Mouse (Mus musculus) liver (tissue): ENCODE measurements around the gene Clec4g.
A peak's percentile ranks its signal among the peaks of the same experiment; 100 is the strongest.
"Not testable (repeated sequence)": the region's sequence is repeated elsewhere in the genome, so short reads cannot be mapped to it uniquely, and the experiment has no call there.

Experiments
- DNase-seq: peaks from one replicate; pipeline ENCODE4 v3.0.0-alpha.2; 2020; ENCODE audit warnings: mixed read lengths

Clec4g gene

DNA sequence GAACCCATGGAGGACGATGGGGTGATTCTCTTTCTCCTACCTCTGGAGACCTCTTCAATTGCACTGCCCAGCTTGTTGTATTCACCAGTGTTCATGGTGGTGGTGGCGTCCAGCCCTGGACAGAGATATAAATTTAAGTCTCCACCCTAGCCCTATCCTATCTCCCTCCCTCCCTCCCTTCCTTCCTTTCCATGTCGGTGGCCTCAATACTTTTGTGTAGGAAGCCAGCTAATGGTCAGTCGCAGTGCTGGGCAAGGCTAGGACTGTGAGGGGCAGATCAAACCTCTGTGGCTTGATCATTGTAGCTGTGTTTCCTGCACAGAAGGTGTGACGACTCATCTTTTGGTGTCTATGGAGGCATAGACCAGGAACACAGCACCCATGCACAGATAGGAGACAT is at the start of gene Clec4g:
Gene Clec4g, minus strand, starts transcription at position 101 of the 400 bp plus-strand sequence.
- DNase-seq, result no peak

DNA sequence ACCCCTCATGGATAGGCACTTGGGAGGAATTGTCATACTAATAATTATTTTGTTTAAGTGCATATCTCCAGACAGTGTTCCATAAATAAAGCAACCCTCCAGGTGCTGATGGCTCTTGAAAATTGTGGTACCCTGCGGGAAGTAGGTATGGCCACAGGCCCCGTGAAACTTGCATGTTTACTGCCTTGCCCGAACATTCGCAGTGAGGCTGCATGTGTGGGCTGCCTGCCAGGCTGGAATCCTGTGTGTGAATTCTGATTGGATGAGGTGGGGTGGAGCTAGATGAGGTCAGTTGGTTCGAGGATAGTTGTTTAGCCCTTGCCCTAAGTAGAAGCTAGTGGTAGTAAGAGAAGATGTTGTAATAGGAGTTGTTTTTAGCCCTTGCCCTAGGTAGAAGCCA is 48.2 kb upstream of the Clec4g start:
- not testable (repeated sequence) for DNase-seq

DNA sequence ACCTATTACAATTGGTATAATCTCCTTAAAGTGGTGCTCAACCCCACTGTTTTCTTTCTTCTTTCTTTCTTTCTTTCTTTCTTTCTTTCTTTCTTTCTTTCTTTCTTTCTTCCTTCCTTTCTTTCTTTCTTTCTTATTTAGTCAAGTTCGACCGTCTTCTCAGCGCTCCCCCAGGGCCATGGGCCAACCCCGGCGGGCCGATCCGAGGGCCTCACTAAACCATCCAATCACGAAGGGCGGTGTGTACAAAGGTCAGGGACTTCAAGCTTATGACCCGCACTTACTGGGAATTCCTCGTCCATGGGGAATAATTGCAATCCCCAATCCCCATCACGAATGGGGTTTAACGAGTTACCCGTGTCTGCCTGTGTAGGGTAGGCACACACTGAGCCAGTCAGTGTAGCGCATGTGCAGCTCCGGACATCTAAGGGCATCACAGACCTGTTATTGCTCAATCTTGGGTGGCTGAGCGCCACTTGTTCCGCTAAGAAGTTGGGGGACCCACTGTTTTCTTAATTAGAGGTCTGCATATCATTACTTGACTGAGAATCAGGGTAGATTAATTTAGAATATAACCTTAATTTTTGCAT is 33.9 kb upstream of the Clec4g start:
- DNase-seq, result peak; percentile 98

DNA sequence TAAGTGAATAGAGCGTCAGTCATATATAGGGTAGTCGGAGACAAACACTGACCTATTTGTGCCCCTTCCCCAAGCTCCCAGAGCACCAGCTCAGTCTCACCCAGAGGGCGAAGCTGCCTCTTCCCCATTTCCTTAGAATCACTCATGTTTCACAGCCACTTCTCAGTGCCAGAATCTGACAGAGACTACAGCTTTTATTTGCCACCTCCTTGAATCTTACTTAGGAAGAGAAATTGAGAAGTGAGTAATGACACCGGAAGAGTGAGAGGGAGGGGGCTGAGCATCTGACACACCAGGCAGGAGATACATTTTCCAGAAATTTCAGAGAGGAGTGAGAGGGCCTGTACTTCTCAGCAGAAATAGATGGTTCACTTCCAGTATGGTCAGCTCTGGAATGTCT is 28.3 kb upstream of the Clec4g start, which contains the start of gene Cd209a:
Gene Cd209a, minus strand, starts transcription at position 224 of the 400 bp plus-strand sequence.
- no peak for DNase-seq

DNA sequence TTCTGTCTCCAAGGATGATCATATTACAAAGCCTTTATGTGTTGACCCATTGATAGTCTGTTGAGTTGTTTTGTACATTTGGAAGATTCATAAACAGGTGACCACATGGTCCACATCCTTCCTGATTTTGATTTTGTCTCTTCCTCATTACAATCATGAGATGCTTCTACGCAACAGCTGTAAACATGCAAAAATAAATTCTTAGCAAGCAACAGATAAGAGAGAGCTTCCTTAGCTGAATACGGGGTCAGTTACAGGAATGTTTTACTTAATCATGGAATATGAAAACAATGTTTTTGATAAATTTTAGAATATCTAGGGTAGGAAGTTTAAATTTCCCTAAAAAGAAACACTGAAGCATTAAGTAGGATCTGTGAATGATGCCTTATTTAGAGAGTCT is 16.5 kb upstream of the Clec4g start:
- no peak for DNase-seq

DNA sequence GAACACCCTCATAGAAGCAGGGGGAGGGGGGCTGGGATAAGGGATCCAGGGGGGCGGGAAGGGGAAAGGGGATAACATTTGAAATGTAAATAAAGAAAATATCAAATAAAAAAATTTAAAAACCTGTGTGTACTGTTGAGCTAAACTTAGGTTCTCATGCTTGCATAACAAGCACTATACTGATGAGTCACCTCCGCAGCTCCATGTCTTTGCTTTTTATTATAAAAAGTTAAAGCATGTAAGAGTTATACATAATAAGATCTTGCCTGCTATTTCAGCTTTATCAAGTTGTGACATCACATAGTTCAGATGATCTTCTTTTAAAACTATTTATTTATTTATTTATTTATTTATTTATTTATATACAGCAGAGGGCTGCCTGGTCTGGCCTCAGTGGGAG is 15.1 kb upstream of the Clec4g start:
- DNase-seq, result no peak

DNA sequence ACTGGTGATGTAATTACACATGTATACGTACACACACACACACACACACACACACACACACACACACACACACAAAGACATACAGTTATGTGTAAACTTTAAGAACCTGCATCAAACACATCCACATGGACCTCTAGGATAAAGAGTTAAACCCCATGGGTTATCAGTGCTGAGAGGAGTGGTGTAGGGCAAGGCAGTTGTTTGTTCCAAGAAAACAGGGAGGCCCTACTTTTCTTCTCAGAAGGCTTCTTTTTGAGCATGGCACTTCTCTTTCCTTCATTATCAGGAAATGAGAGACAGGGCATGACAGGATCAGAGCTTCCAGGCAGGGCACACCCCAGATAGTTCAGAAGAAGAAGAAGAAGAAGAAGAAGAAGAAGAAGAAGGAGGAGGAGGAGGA is 13.6 kb upstream of the Clec4g start:
- peak; percentile 34 for DNase-seq

DNA sequence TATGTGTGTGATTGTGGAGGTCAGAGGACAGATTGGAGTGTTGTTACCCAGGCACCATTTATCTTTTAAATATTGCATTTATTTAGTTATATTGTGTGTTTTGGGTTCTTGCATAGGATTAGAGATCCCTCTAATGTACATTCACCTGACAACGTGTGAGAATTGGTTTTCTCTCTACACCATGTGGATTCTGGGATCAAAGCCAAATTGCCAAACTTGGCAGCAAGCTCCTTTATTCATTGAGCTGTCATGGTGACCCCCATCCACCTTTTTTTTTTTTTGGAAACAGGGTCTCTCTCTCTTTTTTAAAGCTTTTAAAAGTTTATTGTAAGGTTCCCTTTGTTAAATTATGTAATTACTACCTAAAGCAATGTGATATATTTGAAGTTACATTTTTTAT is 590 bp upstream of the Clec4g start:
- DNase-seq, result no peak

DNA sequence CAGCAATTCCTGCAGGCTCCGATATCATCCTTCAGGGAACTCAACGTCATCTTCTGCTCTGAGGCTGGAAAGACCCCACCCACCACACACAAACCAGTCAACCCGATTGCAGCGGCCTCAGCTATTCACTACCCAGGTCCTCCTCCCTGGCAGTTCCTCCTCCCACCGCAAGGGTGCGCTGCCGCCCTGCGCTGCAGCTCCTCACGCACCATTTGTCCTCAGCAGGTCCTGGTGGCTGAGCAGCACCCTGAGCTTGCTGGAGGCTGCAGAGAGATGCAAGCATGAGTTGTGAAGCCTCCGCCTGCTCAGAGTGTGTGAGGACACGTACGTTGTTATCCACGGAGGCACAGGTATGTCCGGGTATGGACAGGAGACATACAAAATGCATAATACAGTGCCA is 1.9 kb downstream of the Clec4g start:
- DNase-seq, result peak; percentile 79

DNA sequence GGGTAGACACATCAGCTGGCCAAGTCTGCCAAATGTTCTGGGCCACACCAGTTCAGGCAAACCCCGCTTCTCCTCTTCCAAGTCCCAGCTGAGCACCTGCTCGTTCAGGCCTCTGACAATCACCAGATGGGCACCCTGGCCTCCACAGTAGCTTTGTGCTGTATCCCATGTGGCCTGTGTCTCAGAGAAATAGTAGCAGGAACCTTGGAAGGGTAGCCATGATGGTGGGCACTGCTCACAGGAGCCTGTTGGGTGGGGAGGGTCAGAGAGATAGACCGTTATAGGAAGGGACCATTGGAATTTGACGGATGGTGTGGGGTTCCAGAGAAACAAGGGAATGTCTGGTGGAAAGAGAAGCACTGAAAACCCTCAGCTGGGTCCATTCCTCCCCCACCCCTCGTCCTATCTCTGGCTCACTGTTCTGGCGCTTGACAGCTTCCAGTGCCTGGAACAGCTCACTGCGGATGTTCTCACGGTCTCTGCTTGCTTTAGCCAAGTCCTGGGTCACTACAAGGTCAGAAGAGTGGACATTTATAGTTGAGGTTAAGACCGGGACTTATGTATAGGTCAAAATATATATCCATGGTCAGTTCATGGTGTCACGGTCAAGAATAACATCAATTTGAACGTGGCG is 3.0 kb downstream of the Clec4g start:
- DNase-seq, result no peak

DNA sequence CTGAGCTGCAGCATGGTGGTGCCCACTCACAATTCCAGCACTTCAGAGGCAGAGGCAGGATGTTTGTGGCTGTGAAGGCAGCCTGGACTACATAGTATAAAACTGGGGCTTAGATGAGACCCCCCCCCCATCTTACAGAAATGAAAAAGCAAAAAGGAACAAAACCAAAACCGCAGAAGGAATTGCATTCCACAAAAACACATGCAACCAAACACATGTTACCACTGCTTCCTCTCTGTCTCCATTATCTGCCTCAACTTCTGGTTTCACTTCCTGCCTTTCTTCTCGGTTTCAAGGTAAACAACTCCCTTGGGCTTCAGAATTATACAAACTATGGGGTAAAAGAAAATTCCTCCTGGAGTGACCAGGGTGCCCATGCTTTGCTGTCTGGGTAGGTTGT is 8.8 kb downstream of the Clec4g start:
- no peak for DNase-seq

DNA sequence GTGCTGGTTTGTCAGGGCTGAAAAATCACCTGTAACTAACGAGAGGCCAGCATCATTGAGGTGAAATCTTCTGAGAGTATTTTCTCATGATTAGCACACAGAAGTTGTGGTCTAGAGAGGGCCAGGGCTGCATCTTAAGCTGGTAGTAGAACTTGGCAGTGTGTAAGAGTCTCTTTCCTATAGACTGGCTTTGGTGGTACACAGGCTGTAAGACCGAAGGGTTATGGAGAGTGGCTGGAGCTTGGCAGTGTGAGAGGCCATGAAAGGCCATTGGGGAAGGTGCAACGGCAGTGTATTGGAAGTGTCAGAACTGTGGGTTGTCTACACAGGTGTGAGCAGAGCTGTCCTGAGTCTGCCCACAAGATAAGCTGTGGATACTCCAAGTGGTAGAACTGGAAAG is 10.1 kb downstream of the Clec4g start:
- no peak for DNase-seq

DNA sequence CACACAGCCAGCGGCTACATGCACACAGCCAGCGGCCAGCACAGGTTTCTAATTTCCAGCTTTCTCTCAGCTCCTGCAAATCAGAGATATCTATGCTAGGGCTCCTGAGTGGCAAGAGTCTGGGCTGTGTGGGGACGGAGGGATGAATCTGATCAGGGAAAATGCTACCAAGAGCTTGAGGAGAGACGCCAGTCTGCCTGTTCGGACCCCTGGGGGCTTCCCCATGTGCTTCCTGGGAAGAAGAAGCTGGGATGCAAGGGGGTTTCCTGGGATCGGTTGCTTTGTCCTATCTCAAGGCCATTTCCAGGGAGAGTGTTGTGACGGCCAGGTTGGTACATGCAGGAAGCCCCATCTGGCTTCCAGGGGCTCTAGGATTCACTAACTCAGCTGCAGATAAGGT is 12.8 kb downstream of the Clec4g start:
- DNase-seq, result no peak

DNA sequence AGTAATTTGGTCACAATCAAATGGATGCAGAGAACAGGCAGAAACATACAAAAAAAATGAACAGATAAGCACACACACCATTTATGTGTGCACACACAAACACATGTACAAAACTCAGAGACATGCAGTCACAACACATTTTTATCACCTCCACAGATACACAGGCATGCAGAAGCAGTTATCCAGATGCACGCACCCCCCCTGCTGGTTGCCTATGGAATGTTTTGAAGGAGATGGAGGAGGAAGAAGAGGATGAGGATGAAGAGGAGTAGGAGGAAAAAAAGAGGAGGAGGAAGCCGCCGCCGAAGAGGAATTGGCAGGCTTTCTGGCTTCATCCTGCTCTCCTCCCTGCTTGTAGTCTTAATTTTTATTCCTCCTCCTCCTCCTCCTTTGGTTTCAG is 14.7 kb downstream of the Clec4g start:
- DNase-seq, result peak; percentile 46

DNA sequence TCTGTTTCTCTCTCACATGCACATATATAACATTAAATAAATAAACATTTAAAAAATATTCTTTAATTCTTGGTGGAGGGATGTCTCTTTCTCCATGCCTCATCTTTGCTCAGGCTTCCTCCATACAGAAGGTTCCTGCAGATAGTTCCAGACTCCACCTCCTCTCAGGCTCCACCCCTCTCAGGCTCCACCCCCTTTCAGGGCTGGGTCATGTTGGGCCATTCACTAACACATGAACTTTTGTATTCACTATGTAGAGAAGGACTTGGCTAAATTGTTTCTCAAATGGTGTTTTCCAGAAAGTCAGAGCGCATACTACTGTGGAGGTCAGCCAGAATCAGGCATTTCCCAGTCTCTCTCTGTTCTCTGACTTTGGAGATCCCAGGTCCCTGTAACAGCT is 19.0 kb downstream of the Clec4g start:
- peak; percentile 47 for DNase-seq

DNA sequence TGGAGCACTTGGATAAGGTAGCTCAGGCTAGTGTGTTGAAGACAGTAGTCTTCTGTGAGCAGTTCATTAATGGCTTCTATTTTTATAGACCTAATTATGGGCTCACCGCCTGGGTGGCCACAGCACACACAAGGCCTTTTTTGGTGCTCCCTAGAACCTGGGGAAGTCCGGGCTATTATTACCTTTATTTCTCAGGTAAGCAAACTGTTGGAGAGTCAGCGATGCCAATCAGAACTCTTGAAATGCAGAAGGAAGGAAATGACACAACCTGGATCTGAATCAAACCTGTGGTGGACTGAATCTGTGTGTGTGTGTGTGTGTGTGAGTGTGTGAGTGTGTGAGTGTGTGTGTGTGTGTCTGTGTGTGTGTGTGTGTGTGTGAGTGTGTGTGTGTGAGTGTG is 26.3 kb downstream of the Clec4g start, which contains the start of gene Fcer2a:
Gene Fcer2a, minus strand, starts transcription at position 55 of the 400 bp plus-strand sequence.
- DNase-seq, result no peak

DNA sequence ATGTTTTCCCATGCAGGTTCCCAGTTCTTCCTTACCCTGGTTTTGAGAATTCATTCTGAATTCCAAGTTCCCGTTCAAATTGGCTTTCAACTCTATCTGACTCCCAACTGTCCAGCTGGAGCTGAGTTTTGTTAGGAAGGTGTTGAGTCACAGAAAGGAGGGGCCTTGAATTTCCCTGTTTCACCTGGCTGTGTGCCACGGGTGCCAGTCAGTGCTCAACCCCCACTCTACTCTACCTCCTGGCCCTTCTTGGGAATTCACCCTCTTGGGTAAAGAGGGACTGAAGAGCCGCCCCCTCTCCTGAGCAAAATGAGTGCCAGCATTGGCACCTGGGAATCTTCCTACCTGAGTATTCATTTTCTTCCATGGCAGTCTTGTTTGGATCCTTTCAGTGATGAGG is 29.7 kb downstream of the Clec4g start:
- DNase-seq, result no peak

DNA sequence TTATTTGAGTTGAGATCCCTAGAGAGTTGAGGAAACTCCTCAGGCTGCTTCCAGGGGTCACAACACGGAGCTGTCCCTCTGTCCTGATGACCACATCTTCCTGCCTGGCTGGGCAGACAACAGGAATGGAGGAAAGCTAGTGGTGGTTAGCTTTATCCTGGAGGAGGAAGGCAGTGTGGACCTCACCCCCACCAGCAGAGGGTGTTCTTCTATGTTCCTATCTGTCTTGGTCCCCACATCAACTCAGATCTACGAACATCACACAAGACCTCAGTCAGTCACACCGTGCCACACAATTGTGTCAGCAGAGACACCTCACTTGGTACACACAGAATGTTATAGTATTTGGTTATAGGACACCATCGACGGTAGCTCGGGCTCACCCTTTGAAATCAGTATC is 32.9 kb downstream of the Clec4g start:
- DNase-seq, result no peak

DNA sequence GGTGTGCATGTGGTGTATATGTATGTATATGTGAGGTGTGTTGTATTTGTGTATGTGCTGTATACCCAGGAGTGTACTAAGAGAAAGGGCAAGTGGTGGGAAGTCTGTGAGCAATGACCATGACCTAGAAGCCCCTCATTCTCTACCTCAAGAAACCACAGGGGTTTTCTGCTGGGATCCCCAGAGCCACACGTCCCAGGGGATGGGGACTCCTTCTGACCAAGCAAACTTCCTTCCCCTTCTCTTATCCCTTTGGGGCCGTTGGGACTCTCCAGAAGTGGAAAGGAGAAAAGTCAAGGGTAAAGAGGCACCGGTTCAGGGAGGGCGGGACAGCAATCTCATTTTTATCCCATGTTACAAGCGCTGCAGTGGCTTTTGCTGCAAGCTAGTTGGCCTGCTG is 35.0 kb downstream of the Clec4g start:
- no peak for DNase-seq

DNA sequence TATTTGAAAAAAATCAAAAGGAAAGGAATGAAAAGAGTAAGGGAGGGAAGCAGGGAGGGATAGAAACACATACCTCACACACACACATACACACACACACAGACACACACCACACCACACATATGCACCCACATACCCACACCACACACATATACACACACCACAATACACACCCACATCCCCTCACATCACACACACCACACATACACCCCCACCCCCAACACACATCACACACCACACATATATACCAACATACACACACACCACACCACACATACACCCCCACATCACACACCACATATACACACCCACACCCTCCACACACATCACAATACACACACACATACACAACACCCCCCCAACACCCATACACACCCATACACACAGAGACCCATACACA is 35.9 kb downstream of the Clec4g start:
- no peak for DNase-seq

DNA sequence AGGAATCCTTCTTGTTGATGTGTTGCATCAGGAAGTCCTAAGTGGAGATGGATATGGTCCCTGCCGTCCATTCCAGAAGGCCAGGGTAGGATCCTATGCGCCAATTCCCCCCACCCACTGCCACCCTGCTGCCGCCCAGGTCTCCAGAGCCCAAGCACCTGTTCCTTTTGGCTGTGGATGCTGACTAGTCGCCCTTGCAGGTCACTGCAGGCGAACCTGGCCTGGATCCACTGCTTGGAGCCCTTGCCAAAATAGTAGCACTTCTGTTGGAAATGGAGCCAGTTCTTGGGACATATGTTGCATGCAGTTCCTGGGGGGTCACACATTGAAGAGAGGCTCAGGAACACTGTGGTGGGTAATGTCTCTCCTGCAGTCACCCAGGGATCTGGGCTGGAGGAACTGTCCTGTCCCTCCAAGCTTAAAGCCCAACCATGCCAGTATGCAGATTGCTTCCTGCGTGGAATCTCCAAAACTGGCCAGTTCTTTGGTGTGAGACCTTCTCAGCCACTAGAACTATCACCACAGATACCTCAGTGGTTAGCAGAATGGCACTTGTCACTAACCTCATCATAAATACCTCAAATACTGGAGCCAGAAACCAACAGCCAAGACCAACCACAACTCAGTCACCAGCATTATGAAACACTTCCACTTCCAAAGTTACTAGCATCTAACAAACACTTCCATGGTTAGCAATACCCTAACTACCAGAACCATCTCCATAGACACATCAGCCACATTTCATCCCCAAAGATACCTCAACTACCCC is 36.9 kb downstream of the Clec4g start:
- no peak for DNase-seq

DNA sequence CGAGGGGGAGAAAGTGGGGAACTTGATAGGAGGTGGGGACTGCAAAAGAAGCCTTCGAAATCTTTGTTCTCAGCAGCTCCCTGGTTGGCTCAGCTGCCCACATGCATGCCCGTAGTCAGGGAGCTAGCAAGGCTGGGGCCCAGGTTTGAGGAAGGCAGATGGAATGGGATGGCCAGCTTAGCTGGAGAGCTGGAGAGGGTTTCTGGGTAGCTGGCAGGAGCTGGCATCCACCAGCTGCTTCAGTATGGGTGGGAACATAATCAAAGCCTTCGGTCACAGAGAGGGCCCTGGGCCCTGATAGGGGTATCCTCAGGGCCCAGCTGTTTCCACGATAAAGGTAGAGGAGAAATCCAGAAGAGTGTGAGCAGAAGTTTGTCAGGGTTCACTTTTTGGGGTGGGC is 38.0 kb downstream of the Clec4g start:
- DNase-seq, result no peak

DNA sequence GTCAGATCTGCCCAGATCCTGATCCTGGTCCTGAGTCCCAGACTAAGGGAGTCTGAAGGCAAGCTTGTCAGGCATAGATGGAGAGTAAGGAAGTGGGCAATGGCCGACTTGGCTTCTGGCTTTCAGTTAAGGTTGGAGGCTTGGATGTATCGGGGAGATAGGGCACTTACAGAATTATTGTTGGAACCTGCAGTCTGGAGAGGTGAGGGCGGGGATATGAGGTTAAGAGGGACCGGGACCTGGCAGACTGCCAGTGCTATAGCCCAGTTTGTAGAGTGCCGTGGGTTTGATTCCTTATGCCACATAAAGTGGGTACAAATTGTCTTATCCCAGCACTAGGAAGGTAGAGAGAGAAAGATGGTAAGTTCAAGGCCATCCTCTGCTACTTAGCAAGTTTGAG is 40.8 kb downstream of the Clec4g start:
- DNase-seq, result no peak

DNA sequence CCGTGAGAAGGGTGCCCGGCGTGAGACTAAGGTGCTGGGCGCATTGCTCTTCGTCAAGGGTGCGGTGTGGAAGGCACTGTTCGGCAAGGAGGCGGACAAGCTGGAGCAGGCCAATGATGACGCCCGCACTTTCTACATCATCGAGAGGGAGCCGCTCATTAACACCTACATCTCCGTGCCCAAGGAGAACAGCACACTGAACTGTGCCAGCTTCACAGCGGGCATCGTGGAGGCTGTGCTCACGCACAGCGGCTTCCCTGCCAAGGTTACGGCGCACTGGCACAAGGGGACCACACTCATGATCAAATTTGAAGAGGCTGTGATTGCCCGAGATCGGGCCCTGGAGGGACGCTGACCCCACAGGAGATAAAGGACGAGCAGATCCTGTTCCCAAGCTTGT is 41.2 kb downstream of the Clec4g start:
- DNase-seq, result no peak
